Mouse (Mus musculus): ENCODE measurements around the gene Pax9.

DNA sequence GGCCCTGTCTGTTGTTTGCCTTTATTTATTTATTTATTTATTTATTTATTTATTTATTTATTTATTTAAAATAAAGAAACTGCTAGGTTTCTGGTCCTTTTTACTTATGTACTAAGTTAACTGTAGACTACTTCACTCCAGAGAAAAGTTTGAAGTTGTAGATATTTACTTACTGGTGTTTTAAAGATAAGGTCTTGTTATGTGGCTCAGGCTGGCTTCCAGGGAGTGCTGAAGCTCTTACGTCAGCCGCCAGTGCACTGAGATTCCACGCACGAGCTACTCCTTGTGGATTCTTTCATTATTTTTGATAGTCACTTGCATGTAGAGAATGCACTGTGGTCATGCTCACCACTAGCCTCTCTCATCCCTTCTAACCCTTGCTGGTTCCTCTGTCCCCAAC lies 45.5 kb downstream of the Pax9 start:
- TF ChIP-seq CTCF (conservative IDR thresholded peaks at IDR 0.05 in 1 of 2, IDR thresholded peaks at IDR 0.05 in 1 of 2; ENCODE audit: low read depth in 2 of 2, low read length in 2 of 2) (no peak), MAX (IDR thresholded peaks at IDR 0.05; ENCODE audit: low read length) (no peak), EP300 (IDR thresholded peaks at IDR 0.05; ENCODE audit: low read length) (no peak), CHD2 (IDR thresholded peaks at IDR 0.05; ENCODE audit: low read length) (no peak), GABPA (IDR thresholded peaks at IDR 0.05; ENCODE audit: insufficient replicate concordance, low read depth, low read length) (no peak), MYC (IDR thresholded peaks at IDR 0.05; ENCODE audit: low read depth, low read length) (no peak), POLR2A (IDR thresholded peaks at IDR 0.05; ENCODE audit: low read depth, low read length) (no peak), MAFK (IDR thresholded peaks at IDR 0.05; ENCODE audit: insufficient replicate concordance, low read length) (no peak), RCOR1 (conservative IDR thresholded peaks at IDR 0.05; ENCODE audit: low read depth, low read length) (no peak), E2F4 (IDR thresholded peaks at IDR 0.05; ENCODE audit: insufficient replicate concordance, low read depth, low read length) (no peak), ZC3H11A (IDR thresholded peaks at IDR 0.05; ENCODE audit: low read depth, low read length) (no peak), TBP (conservative IDR thresholded peaks at IDR 0.05; ENCODE audit: low read depth, low read length) (no peak), NRF1 (IDR thresholded peaks at IDR 0.05; ENCODE audit: low read depth, low read length) (no peak)
